Mouse (Mus musculus): ENCODE measurements around the gene Scai. TPM values are rescaled to one million over a fixed set of nuclear protein-coding genes. Genes with fewer than 3 reads are reported as not detected.

The Scai gene
- polyA plus RNA-seq, 1 experiment from 2014 or later, result 16.4 TPM

GRCm38 (mm10) chr2:39185942-39186341 lies 4.6 kb downstream of the Scai start:
- no peaks in the 10 kb centered on the region for H3K9me3 ChIP-seq
- WGBS, result 77% methylated on average over 3 of the region's 3 CpGs
- no peak overlapping the region for H3K27ac ChIP-seq
- H3K4me3 ChIP-seq, result no peak overlapping the region
- no peak overlapping the region for H3K9ac ChIP-seq
- no peak overlapping the region for H3K4me2 ChIP-seq (replicated peaks)
- H3K36me3 ChIP-seq, result peaks cover 36% of the 10 kb centered on the region
- ATAC-seq (ENCODE audit: low FRiP score, low read depth), result no peak
- peaks cover 13% of the 10 kb centered on the region for H3K4me1 ChIP-seq
- H3K27me3 ChIP-seq, result no peaks in the 10 kb centered on the region

- H3K4me1 ChIP-seq, result peaks cover 1% of the 10 kb centered on the region
- WGBS, result 95% methylated on average over 2 of the region's 2 CpGs
- ATAC-seq (ENCODE audit: low FRiP score, low read depth), result no peak
- H3K9me3 ChIP-seq, result no peaks in the 10 kb centered on the region
- no peaks in the 10 kb centered on the region for H3K27me3 ChIP-seq
- no peak overlapping the region for H3K4me2 ChIP-seq (replicated peaks)
- peaks cover 50% of the 10 kb centered on the region for H3K36me3 ChIP-seq
- H3K9ac ChIP-seq, result no peak overlapping the region
- H3K27ac ChIP-seq, result no peak overlapping the region
- H3K4me3 ChIP-seq, result no peak overlapping the region
Measured at GRCm38 (mm10) chr2:39183587-39183986, 6.9 kb downstream of the Scai start.

GRCm38 (mm10) chr2:39160996-39161395 lies 29.5 kb downstream of the Scai start:
- Histone ChIP-seq H3K36me3 (peaks cover 13% of the 10 kb centered on the region), H3K4me3 (no peak overlapping the region), H3K27ac (no peak overlapping the region), H3K9me3 (no peaks in the 10 kb centered on the region), H3K4me1 (no peaks in the 10 kb centered on the region), H3K9ac (no peak overlapping the region), H3K4me2 (replicated peaks) (no peak overlapping the region), H3K27me3 (no peaks in the 10 kb centered on the region)
- ATAC-seq (ENCODE audit: low FRiP score, low read depth), result no peak
- WGBS, result 94% methylated on average over 1 of the region's 1 CpGs

GRCm38 (mm10) chr2:39157916-39158315 lies 32.6 kb downstream of the Scai start:
- peaks cover 14% of the 10 kb centered on the region for H3K36me3 ChIP-seq
- no peak overlapping the region for H3K27ac ChIP-seq
- no peak overlapping the region for H3K9ac ChIP-seq
- H3K9me3 ChIP-seq, result no peaks in the 10 kb centered on the region
- H3K4me3 ChIP-seq, result no peak overlapping the region
- WGBS, result 82% methylated on average over 1 of the region's 1 CpGs
- ATAC-seq (ENCODE audit: low FRiP score, low read depth), result no peak
- H3K4me2 ChIP-seq (replicated peaks), result no peak overlapping the region
- H3K27me3 ChIP-seq, result no peaks in the 10 kb centered on the region
- H3K4me1 ChIP-seq, result no peaks in the 10 kb centered on the region

- Histone ChIP-seq H3K27me3 (no peaks in the 10 kb centered on the region), H3K27ac (no peak overlapping the region), H3K4me3 (no peak overlapping the region), H3K4me1 (no peaks in the 10 kb centered on the region), H3K9me3 (no peaks in the 10 kb centered on the region), H3K9ac (no peak overlapping the region), H3K36me3 (peaks cover 10% of the 10 kb centered on the region), H3K4me2 (replicated peaks) (no peak overlapping the region)
- ATAC-seq (ENCODE audit: low FRiP score, low read depth), result no peak
- WGBS, result 79% methylated on average over 1 of the region's 1 CpGs
Measured at GRCm38 (mm10) chr2:39156821-39157220, 33.7 kb downstream of the Scai start.

- H3K4me2 ChIP-seq (replicated peaks), result no peak overlapping the region
- no peak overlapping the region for H3K9ac ChIP-seq
- ATAC-seq (ENCODE audit: low FRiP score, low read depth), result no peak
Measured at GRCm38 (mm10) chr2:39150943-39151342, 39.6 kb downstream of the Scai start.

GRCm38 (mm10) chr2:39148075-39148474 lies 42.5 kb downstream of the Scai start:
- WGBS, result 28% methylated on average over 2 of the region's 2 CpGs
- Histone ChIP-seq H3K4me1 (no peaks in the 10 kb centered on the region), H3K9me3 (no peaks in the 10 kb centered on the region), H3K27me3 (no peaks in the 10 kb centered on the region), H3K4me2 (replicated peaks) (no peak overlapping the region), H3K36me3 (peaks cover 11% of the 10 kb centered on the region; the same call in 1 of the 2 replicates), H3K27ac (no peak overlapping the region), H3K9ac (no peak overlapping the region), H3K4me3 (no peak overlapping the region)
- no peak for ATAC-seq (ENCODE audit: low FRiP score, low read depth)

More at GRCm38 (mm10) chr2:39150943-39151342, 39.6 kb downstream of the Scai start:
- Histone ChIP-seq H3K36me3 (peaks cover 11% of the 10 kb centered on the region; the same call in 1 of the 2 replicates), H3K9me3 (no peaks in the 10 kb centered on the region), H3K27ac (no peak overlapping the region), H3K4me3 (no peak overlapping the region), H3K27me3 (no peaks in the 10 kb centered on the region), H3K4me1 (no peaks in the 10 kb centered on the region)
- 70% methylated on average over 2 of the region's 2 CpGs for WGBS

- Histone ChIP-seq H3K4me2 (replicated peaks) (no peak overlapping the region), H3K4me1 (no peaks in the 10 kb centered on the region), H3K27me3 (no peaks in the 10 kb centered on the region), H3K9ac (no peak overlapping the region), H3K27ac (no peak overlapping the region), H3K36me3 (peaks cover 11% of the 10 kb centered on the region), H3K4me3 (no peak overlapping the region), H3K9me3 (no peaks in the 10 kb centered on the region)
- 91% methylated on average over 1 of the region's 1 CpGs for WGBS
- ATAC-seq (ENCODE audit: low FRiP score, low read depth), result no peak
Measured at GRCm38 (mm10) chr2:39146469-39146868, 44.1 kb downstream of the Scai start.

GRCm38 (mm10) chr2:39142357-39142948 lies 48.1 kb downstream of the Scai start:
- Histone ChIP-seq H3K4me1 (no peaks in the 10 kb centered on the region), H3K9me3 (no peaks in the 10 kb centered on the region), H3K4me3 (no peak overlapping the region), H3K36me3 (peaks cover 7% of the 10 kb centered on the region), H3K27me3 (no peaks in the 10 kb centered on the region), H3K4me2 (replicated peaks) (no peak overlapping the region), H3K27ac (no peak overlapping the region), H3K9ac (no peak overlapping the region)
- no peak for ATAC-seq (ENCODE audit: low FRiP score, low read depth)
- WGBS, result 90% methylated on average over 3 of the region's 3 CpGs

- Histone ChIP-seq H3K9ac (no peak overlapping the region), H3K9me3 (no peaks in the 10 kb centered on the region), H3K4me2 (replicated peaks) (no peak overlapping the region), H3K4me1 (no peaks in the 10 kb centered on the region), H3K36me3 (peaks cover 13% of the 10 kb centered on the region), H3K27ac (no peak overlapping the region), H3K4me3 (no peak overlapping the region), H3K27me3 (no peaks in the 10 kb centered on the region)
- WGBS, result 87% methylated on average over 7 of the region's 7 CpGs
- ATAC-seq (ENCODE audit: low FRiP score, low read depth), result no peak
Measured at GRCm38 (mm10) chr2:39140586-39141455, 49.7 kb downstream of the Scai start.

- Histone ChIP-seq H3K27ac (no peak overlapping the region), H3K4me3 (no peak overlapping the region), H3K27me3 (no peaks in the 10 kb centered on the region), H3K4me1 (no peaks in the 10 kb centered on the region), H3K9ac (no peak overlapping the region), H3K9me3 (no peaks in the 10 kb centered on the region), H3K4me2 (replicated peaks) (no peak overlapping the region), H3K36me3 (peaks cover 14% of the 10 kb centered on the region)
- 87% methylated on average over 3 of the region's 3 CpGs for whole genome bisulfite sequencing
- no peak for ATAC-seq (ENCODE audit: low FRiP score, low read depth)
Measured at GRCm38 (mm10) chr2:39129526-39130326, 60.8 kb downstream of the Scai start.

GRCm38 (mm10) chr2:39124167-39124566 lies 66.4 kb downstream of the Scai start:
- H3K36me3 ChIP-seq, result peaks cover 55% of the 10 kb centered on the region
- H3K9me3 ChIP-seq, result no peaks in the 10 kb centered on the region
- H3K27ac ChIP-seq, result no peak overlapping the region
- H3K9ac ChIP-seq, result no peak overlapping the region
- no peaks in the 10 kb centered on the region for H3K4me1 ChIP-seq
- WGBS, result 79% methylated on average over 5 of the region's 5 CpGs
- ATAC-seq (ENCODE audit: low FRiP score, low read depth), result no peak
- H3K4me2 ChIP-seq (replicated peaks), result no peak overlapping the region
- H3K27me3 ChIP-seq, result no peaks in the 10 kb centered on the region
- H3K4me3 ChIP-seq, result no peak overlapping the region

Data from limb, embryonic 13.5 days (tissue).